Mouse (Mus musculus): ENCODE data around the gene Col5a3. TPM values are rescaled to one million over a fixed set of nuclear protein-coding genes. Genes with fewer than 3 reads are reported as not detected.
A peak's percentile ranks its signal among the peaks of the same experiment; 100 is the strongest.

Gene Col5a3
- total and polyA plus RNA-seq, 2 experiments = 0.83 to 6.4 TPM

DNA sequence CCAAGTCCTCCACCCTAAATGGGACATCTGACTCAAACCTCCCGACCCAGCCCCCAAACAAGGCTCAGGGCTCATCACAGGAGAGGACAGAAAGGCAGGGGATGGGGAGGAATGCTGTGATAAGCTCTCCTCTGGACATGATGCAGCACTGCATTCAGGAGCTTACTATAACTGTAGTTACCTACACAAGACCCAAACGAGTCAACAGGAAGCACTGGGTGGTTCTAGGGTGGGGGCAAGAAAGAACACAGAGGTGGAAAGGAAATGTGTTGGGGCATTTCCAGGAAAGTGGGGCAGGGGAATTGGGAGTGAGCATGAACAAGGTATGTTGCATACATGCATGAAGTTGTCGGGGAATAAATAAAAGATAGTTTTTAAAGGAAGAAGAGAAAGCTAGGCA is 80.2 kb downstream of the Col5a3 start:
- Histone ChIP-seq H3K4me1 (ENCODE audit: control insufficient read depth, insufficient read depth, low read length) (peaks cover 4% of the 10 kb centered on the region; the same call in 1 of the 2 replicates), H3K79me2 (ENCODE audit: control insufficient read depth, insufficient read depth, low read length) (no peaks in the 10 kb centered on the region), H3K9ac (ENCODE audit: low read depth, low read length) (no peak overlapping the region), H3K27me3 (ENCODE audit: control insufficient read depth, insufficient read depth, low read length) (no peaks in the 10 kb centered on the region), H3K36me3 (ENCODE audit: control insufficient read depth, insufficient read depth, low read length) (no peaks in the 10 kb centered on the region), H3K4me3 (ENCODE audit: insufficient read depth, low read depth, low read length) (no peak overlapping the region), H3K27ac (replicated peaks; ENCODE audit: insufficient read depth, low read depth, low read length) (no peak overlapping the region)
- 57% methylated on average over 3 of the region's 3 CpGs for WGBS
- no peak for TF ChIP-seq POLR2A (IDR thresholded peaks at IDR 0.05; ENCODE audit: extremely low read depth, insufficient read depth, low read length)
- no peak for DNase-seq (ENCODE audit: extremely low read depth, low read depth, low spot score)

DNA sequence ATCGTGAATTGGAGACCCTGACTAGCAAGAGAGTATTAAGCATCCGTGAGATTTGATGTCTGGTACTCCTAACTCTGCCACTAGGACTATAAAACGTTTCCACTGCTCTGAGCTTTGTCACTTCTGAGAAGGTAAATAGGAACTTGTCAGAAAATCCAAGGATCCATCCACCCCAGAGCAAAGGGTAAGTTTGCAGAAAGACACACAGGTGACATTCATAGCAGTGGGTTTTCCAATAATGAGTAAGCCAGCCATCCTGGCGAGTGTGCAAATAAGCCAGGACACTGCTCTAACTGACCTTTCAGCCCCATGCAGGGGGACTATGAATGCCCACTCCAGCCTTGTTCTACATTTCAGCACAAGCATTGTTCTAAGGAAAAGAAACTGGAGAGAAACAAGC is 83.1 kb downstream of the Col5a3 start:
- peak; percentile 69 for DNase-seq (ENCODE audit: extremely low read depth, low read depth, low spot score)
- H3K27ac ChIP-seq (replicated peaks; ENCODE audit: insufficient read depth, low read depth, low read length) = no peak overlapping the region
- H3K9ac ChIP-seq (ENCODE audit: low read depth, low read length) = no peak overlapping the region
- TF ChIP-seq POLR2A (IDR thresholded peaks at IDR 0.05; ENCODE audit: extremely low read depth, insufficient read depth, low read length) = no peak
- no peak for TF ChIP-seq CTCF (IDR thresholded peaks at IDR 0.05; ENCODE audit: low read depth, low read length)
- WGBS = 29% methylated on average over 4 of the region's 4 CpGs
- H3K27me3 ChIP-seq (ENCODE audit: control insufficient read depth, insufficient read depth, low read length) = peaks cover 6% of the 10 kb centered on the region
- H3K4me3 ChIP-seq (ENCODE audit: insufficient read depth, low read depth, low read length) = no peak overlapping the region
- peaks cover 4% of the 10 kb centered on the region; the same call in 1 of the 2 replicates for H3K4me1 ChIP-seq (ENCODE audit: control insufficient read depth, insufficient read depth, low read length)
- no peaks in the 10 kb centered on the region for H3K79me2 ChIP-seq (ENCODE audit: control insufficient read depth, insufficient read depth, low read length)
- no peaks in the 10 kb centered on the region for H3K36me3 ChIP-seq (ENCODE audit: control insufficient read depth, insufficient read depth, low read length)

DNA sequence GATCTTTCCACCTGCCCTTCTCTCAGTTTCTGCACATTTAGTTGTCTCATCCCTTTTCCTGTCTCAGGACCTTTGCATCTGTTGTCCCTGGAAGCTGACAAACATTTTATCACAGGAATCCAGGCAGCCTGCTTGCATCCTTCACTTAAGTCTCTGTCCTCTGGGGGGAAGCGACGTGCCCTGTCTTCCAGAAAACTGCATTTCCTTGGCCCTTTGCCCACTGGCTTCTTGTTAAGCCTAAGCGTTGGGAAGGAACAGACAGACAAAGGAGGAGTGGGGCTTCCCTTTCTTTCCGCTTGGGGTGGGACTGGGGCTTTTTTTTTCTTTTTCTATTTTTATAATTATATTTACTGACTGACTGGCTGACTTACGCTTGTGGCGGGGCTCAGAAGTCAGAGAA is 85.4 kb downstream of the Col5a3 start:
- TF ChIP-seq POLR2A (IDR thresholded peaks at IDR 0.05; ENCODE audit: extremely low read depth, insufficient read depth, low read length) = no peak
- TF ChIP-seq CTCF (IDR thresholded peaks at IDR 0.05; ENCODE audit: low read depth, low read length) = no peak
- no peak for DNase-seq (ENCODE audit: extremely low read depth, low read depth, low spot score)
- no peak overlapping the region for H3K27ac ChIP-seq (replicated peaks; ENCODE audit: insufficient read depth, low read depth, low read length)
- no peak overlapping the region for H3K9ac ChIP-seq (ENCODE audit: low read depth, low read length)
- peaks cover 13% of the 10 kb centered on the region for H3K27me3 ChIP-seq (ENCODE audit: control insufficient read depth, insufficient read depth, low read length)
- H3K4me1 ChIP-seq (ENCODE audit: control insufficient read depth, insufficient read depth, low read length) = peaks cover 8% of the 10 kb centered on the region; the same call in 1 of the 2 replicates
- WGBS = 80% methylated on average over 6 of the region's 6 CpGs
- H3K79me2 ChIP-seq (ENCODE audit: control insufficient read depth, insufficient read depth, low read length) = no peaks in the 10 kb centered on the region
- H3K36me3 ChIP-seq (ENCODE audit: control insufficient read depth, insufficient read depth, low read length) = no peaks in the 10 kb centered on the region
- H3K4me3 ChIP-seq (ENCODE audit: insufficient read depth, low read depth, low read length) = no peak overlapping the region

DNA sequence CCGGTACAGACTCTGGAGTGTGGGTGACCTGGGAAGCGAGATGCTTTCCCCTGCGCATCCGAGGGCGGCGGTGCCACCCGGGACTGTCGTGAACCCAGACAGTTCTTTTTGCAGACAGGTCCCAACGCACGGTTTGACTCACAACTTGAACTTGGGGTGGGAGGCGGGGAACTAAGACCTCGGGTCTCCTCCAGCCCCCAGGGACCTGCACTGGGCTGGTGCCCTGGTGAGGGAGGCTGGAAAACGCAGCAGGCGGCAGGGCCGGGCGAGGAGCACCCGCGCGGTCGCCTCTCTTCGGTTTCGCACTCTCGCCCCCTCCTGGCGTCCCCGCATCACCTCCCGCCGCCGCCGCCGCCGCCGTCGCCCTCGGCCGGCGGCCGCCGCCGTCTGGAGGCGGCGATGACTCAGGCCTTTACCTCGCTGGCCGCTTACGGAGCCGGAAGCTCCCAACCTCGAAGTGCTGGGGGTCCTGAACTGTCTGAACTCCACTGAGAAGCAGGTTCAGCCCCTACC is 87.2 kb downstream of the Col5a3 start:
- Histone ChIP-seq H3K4me3 (ENCODE audit: insufficient read depth, low read depth, low read length) (peak overlapping the region; percentile 45; the same call in 1 of the 2 replicates), H3K36me3 (ENCODE audit: control insufficient read depth, insufficient read depth, low read length) (no peaks in the 10 kb centered on the region), H3K79me2 (ENCODE audit: control insufficient read depth, insufficient read depth, low read length) (no peaks in the 10 kb centered on the region), H3K4me1 (ENCODE audit: control insufficient read depth, insufficient read depth, low read length) (peaks cover 8% of the 10 kb centered on the region; the same call in 1 of the 2 replicates), H3K27ac (replicated peaks; ENCODE audit: insufficient read depth, low read depth, low read length) (no peak overlapping the region), H3K9ac (ENCODE audit: low read depth, low read length) (0 out of 2 replicates have a peak overlapping the region, but pooled peaks have one; percentile 8), H3K27me3 (ENCODE audit: control insufficient read depth, insufficient read depth, low read length) (peaks cover 13% of the 10 kb centered on the region)
- WGBS = under 1% methylated on average over 46 of the region's 46 CpGs
- no peak for DNase-seq (ENCODE audit: extremely low read depth, low read depth, low spot score)
- no peak for TF ChIP-seq POLR2A (IDR thresholded peaks at IDR 0.05; ENCODE audit: extremely low read depth, insufficient read depth, low read length)
- 0 out of 2 replicates have a peak, but pooled peaks have one; percentile 14 for TF ChIP-seq CTCF (IDR thresholded peaks at IDR 0.05; ENCODE audit: low read depth, low read length)

DNA sequence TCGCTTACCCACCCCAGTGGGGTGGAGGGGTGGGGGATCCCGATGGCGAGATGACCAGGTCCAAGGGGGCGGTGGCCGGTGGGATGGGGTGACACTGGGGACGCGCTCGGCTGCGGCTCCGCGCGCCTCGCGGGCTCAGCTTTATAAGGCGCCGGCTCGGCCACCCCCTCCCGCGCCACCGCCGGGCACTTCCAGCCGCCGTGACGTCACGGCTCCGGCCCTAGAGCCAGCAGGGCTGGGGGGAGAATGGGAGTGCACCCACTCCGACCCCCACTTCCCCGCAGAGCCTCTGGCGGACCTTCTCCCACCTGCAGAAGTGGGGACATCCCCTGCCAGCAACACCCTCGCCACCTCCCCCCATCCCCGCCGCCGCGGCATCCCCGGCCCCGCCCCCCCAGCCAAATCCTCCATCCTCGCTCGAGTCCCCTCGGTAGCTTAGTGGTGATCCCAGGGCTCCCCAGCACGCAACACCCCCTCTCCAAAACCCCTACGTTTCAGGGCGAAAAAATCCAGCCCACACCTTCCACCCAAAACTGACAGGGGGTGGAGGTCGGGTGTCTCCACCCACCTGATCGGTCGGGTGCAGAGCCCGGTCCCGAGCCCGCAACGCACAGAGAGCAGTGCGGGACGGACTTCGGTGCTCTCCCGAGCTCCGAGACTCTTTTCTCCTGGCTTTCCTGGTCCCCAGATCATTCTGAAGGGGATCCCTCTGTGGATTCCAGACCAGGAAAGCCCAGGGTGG is 87.8 kb downstream of the Col5a3 start:
- no peaks in the 10 kb centered on the region for H3K79me2 ChIP-seq (ENCODE audit: control insufficient read depth, insufficient read depth, low read length)
- H3K36me3 ChIP-seq (ENCODE audit: control insufficient read depth, insufficient read depth, low read length) = no peaks in the 10 kb centered on the region
- H3K4me3 ChIP-seq (ENCODE audit: insufficient read depth, low read depth, low read length) = peak overlapping the region; percentile 45; the same call in 1 of the 2 replicates
- DNase-seq (ENCODE audit: extremely low read depth, low read depth, low spot score) = no peak
- H3K4me1 ChIP-seq (ENCODE audit: control insufficient read depth, insufficient read depth, low read length) = peaks cover 8% of the 10 kb centered on the region; the same call in 1 of the 2 replicates
- peak overlapping the region; percentile 28; the same call in 1 of the 2 replicates for H3K9ac ChIP-seq (ENCODE audit: low read depth, low read length)
- TF ChIP-seq CTCF (IDR thresholded peaks at IDR 0.05; ENCODE audit: low read depth, low read length) = no peak
- no peak for TF ChIP-seq POLR2A (IDR thresholded peaks at IDR 0.05; ENCODE audit: extremely low read depth, insufficient read depth, low read length)
- H3K27ac ChIP-seq (replicated peaks; ENCODE audit: insufficient read depth, low read depth, low read length) = no peak overlapping the region
- H3K27me3 ChIP-seq (ENCODE audit: control insufficient read depth, insufficient read depth, low read length) = peaks cover 13% of the 10 kb centered on the region
- WGBS = 2% methylated on average over 53 of the region's 54 CpGs
